Mouse (Mus musculus): ENCODE results near the gene Zan.

The Zan gene

DNA sequence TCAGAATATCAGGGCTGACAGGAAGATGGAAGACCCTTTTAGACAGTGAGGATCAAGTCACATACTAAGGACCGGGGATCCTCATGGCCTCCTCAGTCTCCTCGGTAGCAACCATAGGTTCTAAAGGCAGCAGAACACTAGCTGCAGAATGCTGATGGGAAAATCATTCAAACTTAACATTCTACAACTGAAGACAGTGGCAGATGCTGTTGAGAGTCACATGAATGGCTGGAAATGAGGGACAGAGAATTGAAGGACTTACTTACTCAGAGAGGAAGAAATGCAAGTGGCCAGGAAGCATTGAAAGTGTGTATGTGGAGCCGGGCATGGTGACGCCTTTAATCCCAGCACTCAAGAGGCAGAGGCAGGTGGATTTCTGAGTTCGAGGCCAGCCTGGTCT, at the start of gene Zan:
TSS of gene Zan (minus strand) at position 101 of the 400 bp plus-strand sequence.
- DNase-seq: no peak

DNA sequence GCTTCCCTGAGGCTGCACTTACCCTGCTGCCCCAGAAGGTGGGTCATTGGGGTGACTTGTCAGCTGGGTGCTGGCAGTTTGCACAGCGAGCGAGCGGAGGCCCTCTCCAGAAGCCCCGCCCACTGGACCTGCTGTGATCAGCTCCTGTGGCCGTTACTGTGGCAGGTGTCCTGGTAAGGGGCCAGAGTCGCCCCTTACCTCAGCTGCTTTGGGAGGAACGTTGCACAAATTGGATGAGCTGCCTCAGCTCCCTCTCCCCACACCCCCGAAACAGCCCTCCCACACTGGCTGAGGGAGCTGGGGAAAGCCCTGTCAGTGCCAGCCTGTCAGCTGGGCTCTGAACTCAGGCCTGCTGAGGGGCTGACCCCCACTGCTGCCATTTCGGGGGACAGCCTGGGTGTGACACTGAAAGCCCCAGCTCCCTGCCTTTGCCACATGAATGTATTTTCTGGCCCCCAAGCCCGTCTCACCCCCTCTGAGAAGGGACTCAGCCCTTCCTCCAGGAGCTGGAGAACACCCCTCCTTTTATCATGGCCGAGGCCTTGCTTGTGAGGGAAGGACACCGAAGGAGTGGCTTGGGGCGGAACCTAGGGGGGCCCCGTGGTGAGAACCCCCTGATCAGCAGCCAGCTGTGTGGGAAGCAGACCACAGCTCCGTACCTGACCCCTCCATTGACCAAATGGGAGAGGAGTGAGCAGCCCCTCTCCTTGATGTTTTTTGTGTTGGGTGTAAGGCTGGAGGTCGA, 49.5 kb upstream of the Zan start:
- peak in 1 of 2 experiments; percentile 77 for DNase-seq

DNA sequence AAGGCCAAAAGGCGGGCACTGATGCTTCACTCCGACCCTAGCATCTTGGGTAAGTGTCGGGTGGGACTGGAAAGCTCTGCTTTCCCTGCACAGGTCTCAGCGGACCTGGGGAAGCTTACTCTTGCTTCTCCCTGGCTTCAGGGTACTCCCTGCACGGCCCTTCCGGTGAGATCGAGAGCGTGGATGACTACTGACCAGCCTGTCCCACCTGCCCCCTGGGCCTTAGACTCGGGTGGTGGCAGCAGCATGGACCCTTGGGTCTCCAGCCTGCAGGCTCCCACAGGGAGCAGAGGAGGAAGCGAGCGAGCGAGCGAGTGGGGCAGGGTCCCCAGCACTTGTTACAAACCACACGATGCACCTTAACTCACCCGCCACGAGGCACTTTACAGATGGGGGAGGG, 48.6 kb upstream of the Zan start:
- no peak for DNase-seq

DNA sequence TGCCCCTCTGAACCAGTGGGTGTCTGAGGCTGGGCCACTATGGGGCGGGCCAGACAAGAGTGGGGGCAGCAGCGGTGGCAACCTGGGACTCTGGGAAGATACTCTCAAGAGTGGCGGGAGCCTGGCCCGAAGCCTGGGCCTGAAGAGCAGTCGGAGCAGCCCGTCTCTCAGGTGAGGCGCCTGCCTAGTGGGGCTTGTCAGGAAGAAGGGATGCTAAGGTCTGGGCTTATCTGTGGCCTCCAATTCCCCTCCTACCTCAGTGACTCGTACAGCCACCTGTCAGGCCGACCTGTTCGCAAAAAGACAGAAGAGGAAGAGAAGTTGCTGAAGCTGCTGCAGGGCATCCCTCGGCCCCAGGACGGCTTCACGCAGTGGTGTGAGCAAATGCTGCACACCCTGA, 47.8 kb upstream of the Zan start:
- no peak for DNase-seq

DNA sequence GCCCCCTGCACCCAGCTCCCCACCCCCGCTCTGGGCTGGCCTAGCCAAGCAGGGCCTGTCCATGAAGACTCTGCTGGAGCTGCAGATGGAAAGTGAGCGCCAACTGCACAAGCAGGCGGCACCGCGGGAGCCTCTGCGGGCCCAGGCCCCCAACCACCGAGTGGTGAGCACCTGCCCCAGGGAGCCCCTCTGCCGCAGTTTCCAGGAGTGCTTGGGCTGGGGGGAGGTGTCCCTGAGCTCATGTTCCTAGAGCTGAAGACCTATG, 47.3 kb upstream of the Zan start:
- DNase-seq: no peak

DNA sequence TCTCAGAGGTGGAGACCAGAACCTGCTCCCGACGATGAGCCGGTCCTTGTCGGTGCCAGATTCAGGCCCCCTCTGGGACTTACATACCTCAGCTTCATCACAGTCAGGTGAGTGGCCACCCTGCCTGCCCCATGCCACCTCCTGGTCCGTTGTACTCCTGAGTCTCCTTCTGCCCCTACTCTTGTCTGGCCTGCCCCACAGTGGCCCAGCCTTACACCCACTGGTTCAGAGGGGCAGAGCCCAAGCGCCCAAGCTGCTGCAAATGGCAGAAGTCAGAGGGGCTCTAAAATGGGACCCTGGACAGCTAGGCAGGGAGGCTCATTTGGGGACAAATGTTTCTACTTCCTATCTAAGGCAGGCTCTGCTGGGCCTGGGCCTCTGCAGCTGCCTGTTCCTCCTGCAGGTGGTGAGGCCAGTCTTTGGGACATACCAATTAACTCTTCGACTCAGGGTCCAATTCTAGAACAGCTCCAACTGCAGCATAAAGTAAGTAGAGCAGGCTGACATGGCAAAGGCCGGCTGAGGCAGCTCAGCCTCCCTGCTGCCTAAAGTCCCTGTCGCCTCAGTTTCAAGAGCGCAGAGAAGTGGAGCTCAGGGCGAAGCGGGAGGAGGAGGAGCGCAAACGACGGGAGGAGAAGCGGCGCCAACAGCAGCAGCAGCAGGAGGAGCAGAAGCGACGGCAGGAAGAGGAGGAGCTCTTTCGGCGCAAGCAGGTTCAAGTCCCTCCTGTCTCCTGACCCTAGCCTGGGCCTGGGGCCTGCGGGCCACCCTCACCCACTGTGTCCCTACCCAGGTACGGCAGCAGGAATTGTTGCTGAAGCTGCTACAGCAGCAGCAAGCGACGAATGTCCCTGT, 46.8 kb upstream of the Zan start:
- DNase-seq: no peak

DNA sequence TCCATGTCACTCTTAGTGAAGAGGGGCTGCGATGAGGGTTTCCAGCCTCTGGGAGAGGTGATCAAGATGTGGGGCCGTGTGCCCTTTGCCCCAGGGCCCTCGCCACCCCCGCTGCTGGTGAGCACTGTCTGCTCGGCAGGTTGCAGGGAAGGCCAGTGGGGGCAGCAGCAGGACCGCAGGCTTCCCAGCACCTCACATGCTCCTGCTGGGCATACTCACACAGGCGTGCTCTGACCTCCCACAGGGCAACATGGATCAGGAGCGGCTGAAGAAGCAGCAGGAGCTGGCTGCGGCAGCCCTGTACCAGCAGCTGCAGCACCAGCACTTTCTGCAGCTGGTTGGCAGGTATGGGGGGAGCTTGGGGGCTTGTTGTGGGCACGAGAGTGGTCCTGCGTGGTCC, 45.8 kb upstream of the Zan start:
- no peak for DNase-seq

DNA sequence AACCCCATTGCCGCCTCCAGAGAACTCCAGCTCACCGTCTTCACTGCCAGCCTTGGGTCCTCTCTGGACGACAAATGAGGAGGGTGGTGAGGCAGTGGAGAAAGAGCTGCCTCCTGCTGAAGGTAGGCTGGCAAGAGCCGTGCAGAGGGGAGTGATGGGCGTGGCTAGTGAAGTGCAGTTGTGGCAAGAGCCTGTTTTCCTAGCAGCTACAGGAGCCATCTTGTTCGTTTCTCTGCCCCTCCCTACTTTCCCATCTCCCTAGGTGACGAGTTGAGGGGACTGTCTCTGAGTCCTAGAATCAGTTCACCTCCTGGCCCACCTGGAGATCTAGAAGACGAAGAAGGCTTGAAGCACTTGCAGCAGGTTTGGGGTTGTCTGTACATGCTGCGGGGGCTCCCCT, 45.0 kb upstream of the Zan start:
- DNase-seq: no peak

DNA sequence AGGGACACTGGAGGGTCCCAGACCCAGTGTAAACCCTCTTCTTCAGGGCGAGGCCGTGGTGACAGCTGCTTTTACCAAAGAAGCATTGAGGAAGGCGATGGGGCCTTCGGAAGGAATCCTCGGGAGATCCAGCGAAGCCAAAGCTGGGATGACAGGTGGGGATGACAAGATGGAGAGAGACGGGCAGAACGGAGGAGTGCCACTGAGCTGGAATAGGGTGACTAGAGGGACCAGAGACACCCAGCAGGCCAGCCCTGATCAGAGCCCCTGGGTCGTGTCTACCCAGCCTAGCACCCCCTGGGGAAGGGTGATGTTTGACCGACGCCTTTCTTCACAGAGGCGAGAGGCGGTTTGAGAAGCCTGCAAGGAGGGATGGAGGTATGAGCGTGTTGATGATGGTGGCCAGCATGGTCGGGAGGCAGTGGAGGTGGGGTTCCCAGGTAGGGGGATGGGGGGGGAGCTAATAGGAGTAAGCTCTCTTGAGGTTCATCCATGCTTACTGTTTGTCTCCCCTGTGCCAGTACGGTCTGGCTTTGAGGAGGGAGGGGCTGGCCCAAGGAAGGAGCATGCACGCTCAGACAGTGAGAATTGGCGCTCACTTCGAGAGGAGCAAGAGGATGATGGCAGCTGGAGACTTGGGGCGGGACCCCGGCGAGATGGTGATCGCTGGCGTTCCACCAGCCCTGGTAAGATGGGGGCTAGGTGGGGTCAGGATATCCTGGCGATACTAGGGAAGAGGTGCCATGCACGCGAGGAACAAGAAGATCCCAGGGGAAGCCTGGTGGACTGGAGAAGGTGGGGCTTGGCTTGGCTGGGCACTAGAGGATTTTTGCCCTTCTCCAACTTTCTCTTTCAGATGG, 43.1 kb upstream of the Zan start:
- no peak for DNase-seq

DNA sequence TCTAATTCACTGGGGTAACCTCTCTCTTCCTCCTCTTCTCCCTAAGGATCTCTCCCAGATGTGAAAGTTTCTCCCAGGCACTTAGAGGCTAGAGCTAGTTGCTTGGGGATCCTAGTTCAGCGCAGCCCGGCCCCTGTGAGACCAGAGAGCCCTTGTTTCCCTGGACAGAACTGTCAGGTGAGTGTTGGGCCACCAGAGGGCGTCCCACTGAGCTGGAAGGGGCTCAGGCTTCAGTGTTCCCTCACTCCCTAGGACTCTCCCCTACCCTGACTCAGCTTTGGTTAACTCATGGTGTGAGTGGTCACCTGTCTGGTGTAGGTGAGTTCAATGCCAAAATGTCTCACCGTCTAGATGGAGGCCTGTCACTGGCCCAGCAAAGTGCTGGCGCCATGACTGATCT, 41.6 kb upstream of the Zan start, which contains the start of gene Gigyf1:
TSS of gene Gigyf1 (plus strand) at position 113 of the 400 bp plus-strand sequence.
- DNase-seq: peak in 1 of 2 experiments; percentile 69

DNA sequence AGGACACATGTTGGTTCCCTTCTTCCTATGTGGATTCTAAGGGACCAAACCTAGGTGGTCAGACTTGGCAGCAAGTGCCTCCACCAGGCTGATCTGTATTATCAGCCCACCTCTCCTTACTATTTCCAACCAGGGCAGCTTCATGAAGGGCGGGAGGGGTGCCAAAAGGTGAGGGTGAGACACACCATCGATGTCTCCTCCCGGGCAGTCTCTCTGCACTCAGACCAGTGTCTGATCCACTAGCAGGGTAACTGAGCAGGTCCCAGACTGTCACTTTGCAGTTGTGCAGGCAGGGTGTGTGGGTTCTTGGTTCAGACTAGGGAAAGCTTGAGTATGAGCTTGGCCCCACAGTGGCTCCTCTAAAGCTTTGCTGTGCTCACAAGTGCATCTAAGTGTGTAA, 37.9 kb upstream of the Zan start:
- no peak for DNase-seq

DNA sequence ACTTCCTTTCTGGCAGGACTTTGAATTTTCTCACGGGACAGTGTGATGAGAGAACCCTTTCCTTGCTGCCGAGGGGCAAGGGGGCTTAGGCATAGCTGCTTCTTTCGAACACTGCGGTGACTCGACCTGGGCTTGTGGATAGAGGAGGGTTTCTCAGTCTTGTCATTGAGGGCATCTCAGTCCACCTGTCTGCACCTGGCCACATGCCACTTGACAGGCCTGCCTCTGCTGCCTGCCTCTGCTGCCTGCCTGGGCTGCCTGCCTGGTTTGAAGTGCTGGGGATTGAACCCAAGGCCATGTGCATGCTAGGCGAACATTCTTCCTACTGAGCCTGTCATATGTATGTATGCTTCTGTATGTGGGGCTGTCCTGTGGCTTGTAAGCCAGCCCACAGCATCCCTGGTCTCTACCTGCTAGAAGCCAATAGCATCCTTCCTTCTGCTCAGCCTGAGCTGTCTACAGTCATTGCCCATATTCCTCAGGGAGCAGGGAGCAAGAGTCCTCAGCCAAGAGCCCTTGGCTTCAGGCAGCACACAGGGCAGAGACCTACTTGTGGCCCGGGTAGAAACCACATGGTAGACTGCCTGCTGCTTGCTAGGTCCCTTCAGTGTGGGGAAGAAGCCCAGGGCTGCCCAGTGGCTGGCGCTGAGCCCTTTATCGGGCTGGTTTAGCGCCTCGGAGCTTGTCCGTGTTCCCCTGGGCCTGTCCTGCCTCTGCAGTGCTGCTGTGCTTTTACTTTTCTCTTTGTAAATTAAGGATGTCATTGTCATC, 37.3 kb upstream of the Zan start:
- DNase-seq: no peak

DNA sequence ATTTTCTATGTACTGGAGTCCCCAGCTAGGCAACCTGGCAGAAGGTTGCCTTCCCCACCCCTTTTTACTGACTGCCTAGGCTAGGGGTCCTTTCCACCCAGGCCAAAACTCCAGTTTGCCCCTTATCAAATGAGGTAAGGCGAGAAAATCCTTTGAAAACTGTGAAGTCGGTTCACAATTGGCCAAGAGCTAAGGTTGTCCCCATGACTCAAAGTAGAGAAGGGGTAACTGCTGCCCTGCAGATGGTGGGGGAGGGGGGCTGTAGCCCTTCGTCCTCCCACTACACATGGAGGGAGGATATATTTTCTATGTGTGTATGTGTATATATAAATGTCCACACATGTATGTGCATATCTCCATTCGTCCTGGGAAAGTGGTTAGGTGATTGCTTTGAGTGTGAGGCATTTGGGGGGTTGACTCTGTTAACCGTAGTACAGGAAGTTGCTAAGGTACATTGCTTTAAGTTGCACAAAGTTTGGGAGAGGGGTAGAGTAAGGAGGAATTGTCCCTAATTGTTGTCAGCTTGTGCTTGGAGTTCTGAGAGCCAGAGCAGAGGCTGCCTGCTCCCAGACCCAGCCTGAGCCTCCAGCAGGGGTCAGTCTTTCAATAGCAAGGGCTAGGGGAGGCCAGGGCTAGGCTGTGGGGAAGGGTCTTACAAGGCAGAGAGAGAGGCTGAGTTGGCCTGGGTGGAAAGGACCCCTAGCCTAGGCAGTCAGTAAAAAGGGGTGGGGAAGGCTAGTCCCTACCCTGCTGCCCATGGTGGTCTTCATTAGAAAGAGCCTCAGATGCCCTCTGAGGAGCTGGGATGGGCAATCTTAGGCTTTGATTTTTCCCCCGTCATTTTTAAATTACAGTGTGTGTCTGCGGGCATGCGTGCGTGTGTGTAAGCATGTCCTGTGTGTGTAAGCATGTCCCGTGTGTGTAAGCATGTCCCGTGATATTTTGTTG, 36.3 kb upstream of the Zan start:
- DNase-seq: peak in 1 of 2 experiments; percentile 75

DNA sequence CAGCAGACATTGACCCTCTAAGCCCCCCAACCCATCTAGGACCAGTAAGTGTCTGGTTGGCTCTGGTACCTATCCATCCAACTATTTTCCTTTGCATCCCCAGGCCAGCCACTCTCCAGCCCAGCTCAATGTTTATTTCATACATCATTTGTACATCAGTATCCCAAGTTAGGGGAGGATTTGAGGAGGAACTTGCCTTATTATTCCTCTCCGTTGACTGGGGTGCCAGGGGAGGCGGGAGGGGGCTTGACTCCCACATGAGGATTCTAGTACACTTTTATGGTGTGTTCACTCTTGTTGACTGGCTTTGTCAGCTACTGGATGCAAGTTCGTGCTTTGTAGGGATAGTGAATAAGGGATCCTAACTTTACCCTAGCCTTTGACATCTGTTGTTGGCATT, 34.8 kb upstream of the Zan start:
- no peak for DNase-seq

DNA sequence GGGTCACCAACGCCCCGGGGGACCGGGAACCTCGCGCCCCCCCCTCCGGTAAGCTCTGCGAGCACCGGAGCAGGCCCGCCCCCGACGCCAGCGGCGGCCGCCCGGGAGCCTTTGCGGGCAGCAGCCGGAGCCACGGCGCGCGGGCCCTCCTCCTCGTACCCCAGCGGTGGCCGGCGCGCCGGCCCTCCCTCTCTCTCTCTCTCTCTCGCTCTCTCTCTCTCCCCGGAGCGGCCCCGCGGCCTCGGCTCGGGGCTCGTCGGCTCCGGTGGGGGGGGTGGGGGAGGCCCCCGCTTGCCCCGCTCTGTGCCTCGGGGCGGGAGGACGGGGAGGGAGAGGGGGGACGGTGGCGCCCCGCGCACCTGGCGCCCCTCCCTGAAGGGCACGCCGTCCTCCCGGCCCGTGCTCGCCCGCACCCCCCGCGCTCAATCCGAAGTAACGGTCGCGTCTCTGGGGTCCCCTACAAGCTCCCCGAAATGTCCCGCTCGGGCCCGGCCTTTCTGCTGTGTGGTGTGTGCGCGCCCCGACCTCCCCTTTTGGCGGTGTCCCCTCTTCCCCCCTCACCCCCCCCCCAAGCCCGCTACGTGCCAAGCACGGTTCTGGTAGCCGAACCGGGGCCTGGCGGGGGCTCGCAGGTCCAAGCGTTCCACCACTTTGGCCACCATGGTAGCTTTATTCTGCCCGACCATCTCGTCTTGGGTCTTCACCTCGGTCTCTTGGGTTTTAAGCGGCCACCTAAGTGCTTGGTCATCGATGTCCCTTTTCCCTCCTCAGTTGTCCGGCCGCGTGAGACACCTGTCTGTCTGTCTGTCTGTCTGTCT, 33.9 kb upstream of the Zan start:
- peak in 1 of 2 experiments; percentile 42 for DNase-seq

DNA sequence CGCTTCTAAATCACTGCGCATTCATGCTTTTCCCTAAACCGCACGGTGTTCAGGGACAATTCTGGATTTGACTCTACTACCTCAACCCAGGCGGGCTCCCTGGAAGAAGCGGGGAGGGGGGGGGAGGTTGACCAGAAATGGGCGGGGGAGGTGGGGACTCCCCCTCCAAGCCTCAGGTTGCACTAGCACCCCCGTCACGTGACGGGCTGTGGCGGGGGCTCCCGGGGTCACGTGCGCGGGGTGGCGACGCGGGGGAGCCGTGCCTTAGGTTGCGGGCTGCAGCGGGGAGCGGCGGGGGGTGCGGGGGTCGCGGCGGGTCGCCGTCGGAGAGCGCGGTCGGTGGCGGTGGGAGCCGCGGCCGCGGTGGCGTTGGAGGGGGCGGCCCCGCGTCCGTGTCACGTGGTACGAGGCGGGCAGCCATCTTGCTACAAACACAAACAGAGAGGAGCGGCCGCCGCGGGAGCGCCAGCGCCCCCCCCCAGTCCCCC, 33.2 kb upstream of the Zan start:
- DNase-seq: peak; percentile 79 to 90

DNA sequence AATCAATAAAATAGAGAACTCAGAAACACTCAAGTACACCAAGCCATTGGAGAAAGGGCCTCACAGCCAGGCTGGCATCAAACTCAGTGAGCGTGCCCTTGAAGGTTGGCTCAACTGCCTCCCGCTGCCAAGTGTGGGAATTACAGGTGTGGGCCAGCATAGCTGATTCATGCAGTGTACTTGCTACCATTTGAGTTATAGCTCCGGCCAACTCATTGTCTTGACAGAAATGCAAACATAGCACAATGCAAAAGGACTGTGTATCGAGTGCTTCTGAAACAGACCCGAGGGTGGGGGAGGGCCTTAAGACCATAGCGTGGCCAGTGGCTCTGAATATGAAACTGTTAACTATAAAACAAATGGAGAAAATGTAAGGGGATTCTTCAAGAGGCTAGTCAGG, 27.2 kb upstream of the Zan start:
- peak in 1 of 2 experiments; percentile 57 for DNase-seq

DNA sequence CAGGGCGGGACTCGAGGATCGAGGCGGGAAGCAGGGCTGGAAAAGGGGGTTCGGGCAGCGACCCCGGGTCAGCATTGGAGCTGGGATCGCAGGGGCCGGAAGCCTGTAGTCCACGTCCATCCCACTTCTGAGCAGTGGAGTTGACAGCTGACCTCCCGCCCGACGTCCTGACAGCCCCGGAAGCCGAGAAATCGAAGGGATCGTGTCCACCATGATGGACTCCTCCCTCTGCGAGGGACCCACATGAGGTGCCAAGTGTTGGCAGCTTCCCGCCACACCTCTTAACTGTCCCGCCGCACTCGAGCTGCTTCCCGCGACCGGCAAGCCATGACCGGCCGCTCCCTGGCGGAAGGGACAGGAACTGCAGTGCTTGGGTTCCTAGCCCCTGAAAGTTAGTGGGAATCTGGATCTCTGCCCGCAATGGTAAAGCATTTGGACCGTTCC, 25.8 kb upstream of the Zan start:
- peak; percentile 89 to 92 for DNase-seq

DNA sequence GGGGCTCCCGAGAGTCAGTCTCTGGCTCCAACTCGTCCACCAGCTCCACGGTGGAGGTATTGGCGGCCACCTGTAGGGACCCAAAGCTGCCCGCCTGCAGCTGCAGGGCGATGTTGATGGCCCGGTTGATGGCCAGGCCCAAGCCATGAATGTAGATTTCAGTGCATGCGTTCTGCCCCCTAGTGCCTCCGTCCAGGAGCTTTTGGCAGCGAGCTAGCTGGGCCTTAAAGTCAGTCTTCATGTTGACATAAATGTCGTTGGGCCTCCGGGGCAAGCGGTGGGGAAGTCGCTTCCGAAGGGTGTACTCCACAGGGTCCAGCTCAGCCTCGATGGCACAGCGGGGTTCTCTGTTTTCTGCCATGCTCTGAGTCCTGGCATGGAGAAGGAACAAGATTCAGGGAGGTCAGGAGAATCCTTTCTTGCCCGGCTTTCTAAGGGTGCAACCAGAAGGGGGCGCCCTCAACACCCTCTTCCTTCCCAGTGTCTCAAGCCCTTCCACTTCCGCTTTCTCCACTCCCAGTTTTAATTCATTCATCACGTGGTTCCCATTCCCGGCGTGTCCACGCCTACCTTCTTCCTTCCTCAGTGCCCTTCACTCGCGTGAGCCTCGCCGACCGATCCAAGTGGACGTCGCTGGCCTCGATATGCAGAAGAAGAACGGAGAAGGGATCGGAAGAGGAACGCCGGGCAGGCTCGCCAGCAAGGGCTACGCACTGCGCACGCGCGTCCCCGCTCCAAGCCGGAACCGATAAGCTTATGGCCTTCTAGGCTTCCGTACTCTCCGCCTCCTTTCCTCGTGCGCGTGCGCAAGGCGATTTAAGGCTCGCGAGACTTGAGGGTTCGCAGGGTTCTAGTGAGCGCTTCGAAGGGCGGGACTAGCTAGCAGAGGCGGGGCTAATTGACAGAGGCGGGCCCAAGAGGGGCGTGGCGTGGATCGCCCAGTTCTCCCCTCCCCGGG, 25.1 kb upstream of the Zan start, which contains the start of gene Pop7:
TSS of gene Pop7 (minus strand) at position 810 of the 958 bp plus-strand sequence.
- DNase-seq: peak; percentile 99 to 100

Measured in kidney, postnatal 36 days (tissue).